Mouse (Mus musculus) liver, embryonic 13.5 days (tissue): ENCODE measurements around the gene Cwc22. TPM values are rescaled to one million over a fixed set of nuclear protein-coding genes. Genes with fewer than 3 reads are reported as not detected.
"Not testable (repeated sequence)": the region's sequence is repeated elsewhere in the genome, so short reads cannot be mapped to it uniquely, and the experiment has no call there.

Source experiments
- ATAC-seq: fragments of 200-750 bp; cut with Nextera tagmentation; 2 replicates; pipeline ENCODE4 v1.8.0; 2017; ENCODE audit warnings: low read depth, mild to moderate bottlenecking, moderate number of reproducible peaks, moderate library complexity
- DNase-seq: peaks from one replicate; pipeline ENCODE4 v3.0.0; 2022
- H3K27ac ChIP-seq: fragments of 300-500 bp; sonication (generic); 2 replicates; pipeline ENCODE4 v1.5.1; 2015; ENCODE audit warnings: moderate library complexity, mild to moderate bottlenecking, inconsistent platforms
- H3K27me3 ChIP-seq: fragments of 300-500 bp; sonication (generic); 2 replicates; pipeline ENCODE4 v1.6.1; 2015; ENCODE audit warnings: mild to moderate bottlenecking, inconsistent platforms
- H3K36me3 ChIP-seq: fragments of 300-500 bp; sonication (generic); 2 replicates; pipeline ENCODE4 v1.6.1; 2015; ENCODE audit warnings: mild to moderate bottlenecking, inconsistent platforms
- H3K4me1 ChIP-seq: fragments of 300-500 bp; sonication (generic); replicated peaks from 2 replicates; pipeline ENCODE4 v1.6.1; 2015; ENCODE audit warnings: inconsistent platforms
- H3K4me2 ChIP-seq: fragments of 300-500 bp; sonication (generic); 2 replicates; pipeline ENCODE4 v1.6.1; 2015; ENCODE audit warnings: inconsistent platforms, mild to moderate bottlenecking, moderate library complexity
- H3K4me3 ChIP-seq: fragments of 300-500 bp; sonication (generic); replicated peaks from 2 replicates; pipeline ENCODE4 v1.5.1; 2015; ENCODE audit warnings: mild to moderate bottlenecking, inconsistent platforms
- H3K9ac ChIP-seq: fragments of 300-500 bp; sonication (generic); 2 replicates; pipeline ENCODE4 v1.6.1; 2015; ENCODE audit warnings: mild to moderate bottlenecking, inconsistent platforms
- H3K9me3 ChIP-seq: fragments of 300-500 bp; sonication (generic); replicated peaks from 2 replicates; pipeline ENCODE4 v1.6.1; 2016; ENCODE audit warnings: inconsistent platforms
- WGBS: fragments of 180-500 bp; shearing (Covaris S2); methylation state at CpG from one replicate; pipeline ENCODE4 v1.1.7; 2015; ENCODE audit not compliant: insufficient replicate concordance; 5-methylcytosine and 5-hydroxymethylcytosine counted together
- polyA plus RNA-seq: library from polyadenylated mRNA; unstranded; fragments of >200 nt; fragmentation: Nextera tagmentation; extraction: Ambion mirVana; gene quantifications from 2 replicates; pipeline ENCODE4 v1.2.1, GENCODE M21; 2015

Cwc22 gene
- polyA plus RNA-seq, 1 experiment from 2014 or later: 16.7 TPM

- not testable (repeated sequence) for H3K4me1 ChIP-seq, H3K4me2 ChIP-seq, H3K27me3 ChIP-seq, H3K9ac ChIP-seq, H3K4me3 ChIP-seq, DNase-seq, H3K9me3 ChIP-seq, H3K27ac ChIP-seq, ATAC-seq
- 85% methylated on average over 16 of the region's 16 CpGs for WGBS
- peaks cover 66% of the 10 kb centered on the region for H3K36me3 ChIP-seq
These were observed 50.1 kb downstream of the Cwc22 start for GRCm38 (mm10) chr2:77895906-77896570.

DNA sequence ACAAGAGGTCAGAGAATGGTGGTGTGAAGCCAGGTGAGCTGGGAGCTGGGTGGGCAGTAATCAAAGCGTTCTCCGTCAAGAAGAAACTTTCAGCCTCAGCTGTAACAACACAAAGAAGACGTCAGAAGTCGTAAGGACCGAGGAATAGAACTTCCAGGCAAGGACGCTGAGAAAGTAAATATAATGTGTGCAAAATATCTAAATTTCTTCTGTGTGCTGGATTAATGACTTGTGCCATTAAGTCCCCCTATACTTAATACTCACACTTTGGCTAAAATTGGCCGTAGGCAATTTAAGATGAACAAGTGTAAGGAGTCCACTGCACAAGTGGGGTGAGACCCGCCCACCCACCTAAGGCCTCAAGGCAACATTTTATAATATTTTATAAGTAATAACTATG lies 51.3 kb downstream of the Cwc22 start:
- 88% methylated on average over 8 of the region's 8 CpGs for WGBS
- Histone ChIP-seq H3K9ac (no peak overlapping the region), H3K27me3 (no peaks in the 10 kb centered on the region), H3K4me3 (no peak overlapping the region), H3K9me3 (no peaks in the 10 kb centered on the region), H3K27ac (no peak overlapping the region), H3K4me1 (no peaks in the 10 kb centered on the region), H3K4me2 (no peak overlapping the region), H3K36me3 (peaks cover 60% of the 10 kb centered on the region)
- DNase-seq: no peak
- ATAC-seq: no peak

DNA sequence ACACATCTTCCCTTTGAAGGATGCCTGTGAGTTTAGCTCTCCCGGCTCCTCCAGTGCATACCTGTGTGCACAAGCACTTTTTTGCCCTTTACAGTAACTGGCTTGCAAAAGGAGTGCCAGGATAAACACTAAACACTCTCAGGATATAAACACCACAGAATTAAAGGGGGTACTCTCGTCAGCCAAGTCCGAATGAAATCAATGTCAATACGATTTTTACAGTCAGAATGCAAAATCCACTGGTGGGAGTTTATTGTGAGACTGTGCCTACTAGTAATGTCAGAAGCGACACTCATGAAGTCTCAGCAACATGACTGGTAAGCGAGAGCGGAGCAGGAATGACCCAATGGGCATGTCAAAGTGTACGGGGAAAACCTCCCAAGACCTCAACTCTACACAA lies 52.7 kb downstream of the Cwc22 start:
- Histone ChIP-seq H3K9ac (no peak overlapping the region), H3K4me1 (no peaks in the 10 kb centered on the region), H3K27me3 (no peaks in the 10 kb centered on the region), H3K36me3 (peaks cover 46% of the 10 kb centered on the region), H3K4me2 (no peak overlapping the region), H3K4me3 (no peak overlapping the region), H3K27ac (no peak overlapping the region), H3K9me3 (no peaks in the 10 kb centered on the region)
- WGBS: 82% methylated on average over 8 of the region's 8 CpGs
- ATAC-seq (no peak), DNase-seq (no peak)

GRCm38 (mm10) chr2:77892573-77892972 lies 53.6 kb downstream of the Cwc22 start:
- DNase-seq: no peak
- no peaks in the 10 kb centered on the region for H3K4me1 ChIP-seq
- H3K36me3 ChIP-seq: peaks cover 39% of the 10 kb centered on the region
- H3K9ac ChIP-seq: no peak overlapping the region
- no peaks in the 10 kb centered on the region for H3K9me3 ChIP-seq
- 85% methylated on average over 4 of the region's 4 CpGs for WGBS
- H3K4me2 ChIP-seq: no peak overlapping the region
- H3K27ac ChIP-seq: no peak overlapping the region
- ATAC-seq: no peak
- no peak overlapping the region for H3K4me3 ChIP-seq
- H3K27me3 ChIP-seq: no peaks in the 10 kb centered on the region

DNA sequence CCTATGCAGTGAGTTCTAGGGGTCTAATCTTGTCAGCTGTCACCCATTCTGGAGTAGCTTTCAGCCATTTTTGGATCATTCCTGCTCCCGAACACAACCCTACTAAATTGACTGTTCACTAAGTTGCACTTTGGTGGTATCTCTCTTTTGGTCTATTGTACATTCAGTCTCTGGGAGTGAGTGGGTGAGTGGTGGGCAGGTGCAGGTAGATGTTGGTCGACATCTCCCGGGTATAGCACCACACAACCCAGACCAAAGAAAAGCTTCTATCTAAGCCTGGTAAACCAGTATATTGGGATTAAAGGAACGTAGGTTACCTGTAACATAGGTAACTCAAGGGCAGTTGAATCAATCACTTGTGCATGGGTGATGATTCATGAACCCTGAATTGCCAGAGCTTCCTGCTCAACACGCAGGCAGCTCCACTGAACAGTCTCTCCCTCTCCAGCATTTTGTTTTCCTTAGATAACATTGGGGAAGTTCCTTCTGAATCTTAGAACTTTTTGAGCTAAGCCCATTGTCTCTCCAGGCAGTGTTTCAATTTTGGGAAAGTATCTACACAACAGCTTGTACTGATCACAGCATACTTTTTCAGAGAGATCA lies 55.2 kb downstream of the Cwc22 start:
- Histone ChIP-seq H3K9me3 (no peaks in the 10 kb centered on the region), H3K36me3 (peaks cover 26% of the 10 kb centered on the region), H3K4me2 (no peak overlapping the region), H3K4me3 (no peak overlapping the region), H3K4me1 (no peaks in the 10 kb centered on the region), H3K27ac (no peak overlapping the region), H3K9ac (no peak overlapping the region), H3K27me3 (no peaks in the 10 kb centered on the region)
- ATAC-seq: no peak
- DNase-seq: no peak
- WGBS: 76% methylated on average over 5 of the region's 5 CpGs

GRCm38 (mm10) chr2:77889949-77890348 lies 56.2 kb downstream of the Cwc22 start:
- Histone ChIP-seq H3K4me3 (no peak overlapping the region), H3K4me1 (no peaks in the 10 kb centered on the region), H3K4me2 (no peak overlapping the region), H3K27me3 (no peaks in the 10 kb centered on the region), H3K27ac (no peak overlapping the region), H3K36me3 (peaks cover 23% of the 10 kb centered on the region), H3K9ac (no peak overlapping the region), H3K9me3 (no peaks in the 10 kb centered on the region)
- ATAC-seq: no peak
- no peak for DNase-seq
- WGBS: 74% methylated on average over 6 of the region's 6 CpGs

DNA sequence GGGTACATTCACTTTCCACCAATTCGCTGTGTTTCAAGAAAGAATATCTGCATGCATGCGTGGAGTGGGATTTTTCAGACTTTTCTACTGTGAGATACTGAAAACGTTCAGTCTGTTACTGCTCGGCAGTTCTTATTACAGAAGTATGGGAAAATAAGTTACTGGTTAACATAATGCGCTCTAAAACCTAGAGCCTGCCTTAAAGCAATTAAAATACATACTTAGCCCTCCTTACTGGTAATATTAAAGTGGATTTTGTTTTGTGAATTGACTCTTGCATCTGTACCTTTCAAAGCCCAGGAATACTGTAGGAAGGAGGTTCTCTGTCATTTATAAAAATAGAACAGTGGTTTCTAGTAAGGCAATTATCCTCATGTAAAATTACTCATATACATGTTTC lies 56.8 kb downstream of the Cwc22 start:
- Histone ChIP-seq H3K9ac (no peak overlapping the region), H3K27ac (no peak overlapping the region), H3K36me3 (peaks cover 18% of the 10 kb centered on the region), H3K9me3 (no peaks in the 10 kb centered on the region), H3K4me1 (no peaks in the 10 kb centered on the region), H3K27me3 (no peaks in the 10 kb centered on the region), H3K4me3 (no peak overlapping the region), H3K4me2 (no peak overlapping the region)
- 82% methylated on average over 5 of the region's 5 CpGs for WGBS
- ATAC-seq (no peak), DNase-seq (no peak)

DNA sequence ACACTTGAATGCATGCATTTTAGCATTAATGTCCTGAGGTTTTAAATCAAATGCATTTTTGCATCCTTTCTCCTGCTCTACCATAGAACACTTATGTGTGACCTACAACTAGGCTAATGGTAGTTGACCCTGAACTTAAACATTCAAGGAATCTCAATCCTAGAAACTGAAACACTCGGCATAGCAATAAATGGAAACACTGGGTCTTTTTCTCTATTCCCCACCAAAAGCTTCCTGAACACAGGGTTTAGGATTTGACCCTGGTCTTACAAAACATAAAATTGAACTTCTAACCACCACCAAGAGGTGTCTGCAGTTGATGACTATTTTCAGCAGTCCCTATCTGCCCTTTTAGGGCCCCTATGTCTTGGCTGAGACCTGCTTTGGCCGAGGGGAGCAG lies 57.3 kb downstream of the Cwc22 start:
- ATAC-seq (no peak), DNase-seq (no peak)
- H3K4me2 ChIP-seq: no peak overlapping the region
- H3K27me3 ChIP-seq: no peaks in the 10 kb centered on the region
- no peaks in the 10 kb centered on the region for H3K4me1 ChIP-seq
- no peak overlapping the region for H3K27ac ChIP-seq
- peaks cover 14% of the 10 kb centered on the region; the same call in 1 of the 2 replicates for H3K36me3 ChIP-seq
- no peak overlapping the region for H3K9ac ChIP-seq
- no peaks in the 10 kb centered on the region for H3K9me3 ChIP-seq
- 59% methylated on average over 2 of the region's 2 CpGs for WGBS
- no peak overlapping the region for H3K4me3 ChIP-seq

DNA sequence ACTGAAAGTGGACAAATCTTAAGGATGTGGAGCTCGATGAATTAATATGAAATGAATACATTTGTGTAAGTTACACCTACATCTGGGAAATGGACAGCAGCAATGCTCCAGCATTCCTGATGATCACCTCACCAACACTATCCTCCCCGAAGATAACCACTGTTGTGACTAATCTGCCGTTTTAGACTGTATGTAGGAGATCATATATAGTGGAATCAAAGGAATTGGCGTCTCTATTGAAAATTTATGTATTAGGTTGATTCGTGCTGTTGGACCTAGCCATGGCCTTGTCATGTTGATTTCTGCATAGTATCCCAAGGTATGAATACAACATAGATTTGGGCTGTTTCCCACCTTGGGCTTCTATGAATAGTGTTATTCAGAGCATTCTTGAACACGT lies 58.1 kb downstream of the Cwc22 start:
- H3K9me3 ChIP-seq: no peaks in the 10 kb centered on the region
- H3K4me1 ChIP-seq: no peaks in the 10 kb centered on the region
- no peak overlapping the region for H3K9ac ChIP-seq
- WGBS: 73% methylated on average over 6 of the region's 6 CpGs
- ATAC-seq (no peak), DNase-seq (no peak)
- H3K27me3 ChIP-seq: no peaks in the 10 kb centered on the region
- H3K4me2 ChIP-seq: no peak overlapping the region
- H3K36me3 ChIP-seq: peaks cover 7% of the 10 kb centered on the region; the same call in 1 of the 2 replicates
- H3K4me3 ChIP-seq: no peak overlapping the region
- no peak overlapping the region for H3K27ac ChIP-seq

GRCm38 (mm10) chr2:77887166-77887565 lies 59.0 kb downstream of the Cwc22 start:
- H3K27ac ChIP-seq: no peak overlapping the region
- ATAC-seq (no peak), DNase-seq (no peak)
- no peaks in the 10 kb centered on the region for H3K27me3 ChIP-seq
- H3K4me2 ChIP-seq: no peak overlapping the region
- H3K36me3 ChIP-seq: no peaks in the 10 kb centered on the region
- no peaks in the 10 kb centered on the region for H3K9me3 ChIP-seq
- no peaks in the 10 kb centered on the region for H3K4me1 ChIP-seq
- H3K4me3 ChIP-seq: no peak overlapping the region
- no peak overlapping the region for H3K9ac ChIP-seq
- WGBS: 68% methylated on average over 4 of the region's 4 CpGs

DNA sequence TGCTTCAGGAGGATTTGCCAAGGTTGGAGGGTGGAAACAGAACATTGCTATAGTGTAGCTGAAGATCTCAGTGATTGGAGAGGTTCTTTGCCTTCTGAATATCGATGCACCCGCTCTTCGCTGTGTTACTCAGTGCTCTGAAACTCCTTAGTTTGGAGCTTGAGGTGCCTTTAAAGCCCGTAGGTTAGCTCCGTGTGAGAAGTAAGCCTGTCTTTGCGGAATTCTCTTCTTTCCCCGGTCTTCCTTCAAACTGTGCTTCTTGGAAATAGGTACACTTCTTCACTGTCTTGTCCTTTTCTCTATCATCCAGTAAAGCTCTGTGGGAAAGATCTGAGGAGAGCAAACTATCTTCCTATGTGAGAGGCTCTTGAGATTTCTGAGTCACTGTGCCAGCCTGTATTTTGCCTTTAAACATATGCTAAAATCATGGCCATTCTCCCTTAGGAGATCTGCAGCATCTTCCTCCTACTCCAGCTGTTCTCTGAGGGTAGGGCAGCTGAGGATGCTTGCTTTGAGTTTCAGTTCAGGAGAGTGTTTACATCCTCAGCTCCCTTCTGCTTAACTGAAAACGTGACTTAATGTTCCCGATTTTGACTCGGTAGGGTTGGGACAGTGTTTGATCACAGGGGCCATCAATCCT lies 60.6 kb downstream of the Cwc22 start:
- Histone ChIP-seq H3K27ac (no peak overlapping the region), H3K4me3 (no peak overlapping the region), H3K9ac (no peak overlapping the region), H3K4me1 (no peaks in the 10 kb centered on the region), H3K9me3 (no peaks in the 10 kb centered on the region), H3K27me3 (no peaks in the 10 kb centered on the region), H3K4me2 (no peak overlapping the region), H3K36me3 (no peaks in the 10 kb centered on the region)
- WGBS: 69% methylated on average over 10 of the region's 10 CpGs
- DNase-seq (no peak), ATAC-seq (no peak)

DNA sequence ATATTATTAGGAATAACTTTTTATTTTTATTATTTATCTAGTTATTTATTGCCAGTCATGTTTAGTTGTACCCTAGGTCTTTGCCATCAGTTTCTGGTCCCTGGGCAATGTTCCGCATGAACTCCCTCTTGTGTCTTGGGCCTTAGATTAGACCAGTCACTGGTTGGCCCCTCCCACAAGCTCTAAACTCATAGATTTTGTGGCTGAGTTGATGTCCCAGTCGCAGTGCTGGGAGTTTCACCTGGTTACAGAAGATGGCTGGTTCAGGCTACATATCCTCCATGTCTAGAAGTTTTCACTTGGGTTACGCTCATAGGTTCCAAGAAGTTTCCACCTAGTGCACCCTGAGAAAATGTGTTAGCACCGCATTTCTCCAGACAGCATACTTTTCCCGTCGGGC lies 61.1 kb downstream of the Cwc22 start:
- DNase-seq (no peak), ATAC-seq (no peak)
- Histone ChIP-seq H3K36me3 (no peaks in the 10 kb centered on the region), H3K9ac (no peak overlapping the region), H3K9me3 (no peaks in the 10 kb centered on the region), H3K4me1 (no peaks in the 10 kb centered on the region), H3K4me3 (no peak overlapping the region), H3K27me3 (no peaks in the 10 kb centered on the region), H3K4me2 (no peak overlapping the region), H3K27ac (no peak overlapping the region)
- WGBS: 78% methylated on average over 6 of the region's 6 CpGs
